Mouse (Mus musculus) kidney, adult 2 months (tissue): ENCODE measurements around the gene Ubxn7. TPM values are rescaled to one million over a fixed set of nuclear protein-coding genes. Genes with fewer than 3 reads are reported as not detected.

ENCODE experiments used
- DNase-seq: peaks from one replicate; pipeline ENCODE4 v3.0.0; 2021
- H3K27ac ChIP-seq: fragments of 200-500 bp; 2 replicates; pipeline ENCODE4 v1.5.1; 2012; ENCODE audit warnings: low read depth, low read length, control low read depth, inconsistent platforms; ENCODE audit not compliant: insufficient read depth
- H3K27me3 ChIP-seq: fragments of 200-500 bp; replicated peaks from 2 replicates; pipeline ENCODE4 v1.6.1; 2012; ENCODE audit warnings: mild to moderate bottlenecking, moderate library complexity, low read length, inconsistent platforms; ENCODE audit not compliant: control insufficient read depth, insufficient read depth
- H3K36me3 ChIP-seq: fragments of 200-500 bp; 2 replicates; pipeline ENCODE4 v1.6.1; 2012; ENCODE audit warnings: mild to moderate bottlenecking, moderate library complexity, low read length, inconsistent platforms; ENCODE audit not compliant: control insufficient read depth, insufficient read depth
- H3K4me1 ChIP-seq: fragments of 200-500 bp; 2 replicates; pipeline ENCODE4 v1.6.1; 2011; ENCODE audit warnings: low read length; ENCODE audit not compliant: control insufficient read depth, insufficient read depth
- H3K4me3 ChIP-seq: fragments of 200-500 bp; 2 replicates; pipeline ENCODE4 v1.5.1; 2011; ENCODE audit warnings: mild to moderate bottlenecking, low read depth, low read length, control low read depth; ENCODE audit not compliant: insufficient read depth
- CTCF ChIP-seq: fragments of 200-500 bp; conservative IDR thresholded peaks from 2 replicates; pipeline ENCODE4 v1.5.1; 2011; ENCODE audit warnings: low read depth, mild to moderate bottlenecking, control low read depth, low read length, moderate library complexity, mixed read lengths; ENCODE audit not compliant: insufficient read depth, insufficient read length
- POLR2A ChIP-seq: fragments of 200-500 bp; IDR thresholded peaks from one replicate; pipeline ENCODE4 v1.6.1; 2011; ENCODE audit warnings: low read depth, low read length, control low read depth
- WGBS: fragments of 180-500 bp; shearing (Covaris S2); methylation state at CpG from one replicate; pipeline ENCODE4 v1.1.7; 2018; 5-methylcytosine and 5-hydroxymethylcytosine counted together
- polyA plus RNA-seq: library from polyadenylated mRNA; depleted of rRNA; stranded (reverse); fragments of >200 nt; gene quantifications from 2 replicates; pipeline ENCODE4 v1.2.3, GENCODE M21; 2012

Gene Ubxn7
- polyA plus RNA-seq, 1 experiment, result 10.4 TPM

GRCm38 (mm10) chr16:32312859-32313258, 19.2 kb upstream of the Ubxn7 start:
- peak; percentile 37 for DNase-seq
- Histone ChIP-seq H3K4me3 (no peak overlapping the region), H3K4me1 (peaks cover 3% of the 10 kb centered on the region; the same call in 1 of the 2 replicates), H3K27me3 (no peaks in the 10 kb centered on the region), H3K27ac (peak overlapping the region; percentile 40; the same call in 1 of the 2 replicates), H3K36me3 (no peaks in the 10 kb centered on the region)
- 58% methylated on average over 4 of the region's 4 CpGs for WGBS
- TF ChIP-seq POLR2A (no peak), CTCF (no peak)

GRCm38 (mm10) chr16:32316601-32317000, 15.5 kb upstream of the Ubxn7 start:
- DNase-seq, result no peak
- Histone ChIP-seq H3K27me3 (no peaks in the 10 kb centered on the region), H3K4me3 (no peak overlapping the region), H3K36me3 (no peaks in the 10 kb centered on the region), H3K4me1 (peaks cover 3% of the 10 kb centered on the region; the same call in 1 of the 2 replicates), H3K27ac (no peak overlapping the region)
- no peak for TF ChIP-seq CTCF
- TF ChIP-seq POLR2A, result no peak
- 61% methylated on average over 2 of the region's 2 CpGs for WGBS

GRCm38 (mm10) chr16:32323953-32324352, 8.1 kb upstream of the Ubxn7 start:
- H3K27ac ChIP-seq, result no peak overlapping the region
- H3K27me3 ChIP-seq, result no peaks in the 10 kb centered on the region
- no peak for TF ChIP-seq POLR2A
- TF ChIP-seq CTCF, result no peak
- H3K4me3 ChIP-seq, result no peak overlapping the region
- no peaks in the 10 kb centered on the region for H3K36me3 ChIP-seq
- WGBS, result 31% methylated on average over 7 of the region's 7 CpGs
- H3K4me1 ChIP-seq, result no peaks in the 10 kb centered on the region
- DNase-seq, result no peak

GRCm38 (mm10) chr16:32330876-32331670, 984 bp upstream of the Ubxn7 start:
- no peak for DNase-seq
- Histone ChIP-seq H3K36me3 (no peaks in the 10 kb centered on the region), H3K27ac (no peak overlapping the region), H3K27me3 (no peaks in the 10 kb centered on the region), H3K4me3 (no peak overlapping the region), H3K4me1 (peaks cover 6% of the 10 kb centered on the region)
- TF ChIP-seq CTCF, result no peak
- no peak for TF ChIP-seq POLR2A
- 38% methylated on average over 9 of the region's 9 CpGs for WGBS

- WGBS, result under 1% methylated on average over 54 of the region's 54 CpGs
- no peak for TF ChIP-seq POLR2A
- no peak for TF ChIP-seq CTCF
- Histone ChIP-seq H3K27me3 (no peaks in the 10 kb centered on the region), H3K4me3 (peak overlapping the region; percentile 100), H3K27ac (peak overlapping the region; percentile 97), H3K4me1 (peaks cover 15% of the 10 kb centered on the region), H3K36me3 (no peaks in the 10 kb centered on the region)
- DNase-seq, result peak; percentile 78
Observed at GRCm38 (mm10) chr16:32332556-32333511, 777 bp downstream of the Ubxn7 start.

GRCm38 (mm10) chr16:32335146-32335545, 3.1 kb downstream of the Ubxn7 start:
- 90% methylated on average over 5 of the region's 5 CpGs for WGBS
- Histone ChIP-seq H3K27me3 (no peaks in the 10 kb centered on the region), H3K27ac (no peak overlapping the region), H3K4me3 (no peak overlapping the region), H3K36me3 (no peaks in the 10 kb centered on the region), H3K4me1 (peaks cover 15% of the 10 kb centered on the region)
- no peak for TF ChIP-seq CTCF
- no peak for TF ChIP-seq POLR2A
- no peak for DNase-seq
